Mouse (Mus musculus) spleen, adult 2 months (tissue): Measurements from ENCODE around the gene 1700021F07Rik.

Source experiments
- CTCF ChIP-seq: fragments of 200-500 bp; IDR thresholded peaks from 2 replicates; pipeline ENCODE4 v1.5.1; 2011; ENCODE audit warnings: mild to moderate bottlenecking, inconsistent platforms; ENCODE audit not compliant: insufficient read depth, insufficient read length, insufficient replicate concordance; ENCODE audit errors: extremely low read depth
- POLR2A ChIP-seq: fragments of 200-500 bp; IDR thresholded peaks from 2 replicates; pipeline ENCODE4 v1.6.1; 2011; ENCODE audit warnings: low read depth, low read length, inconsistent platforms

DNA sequence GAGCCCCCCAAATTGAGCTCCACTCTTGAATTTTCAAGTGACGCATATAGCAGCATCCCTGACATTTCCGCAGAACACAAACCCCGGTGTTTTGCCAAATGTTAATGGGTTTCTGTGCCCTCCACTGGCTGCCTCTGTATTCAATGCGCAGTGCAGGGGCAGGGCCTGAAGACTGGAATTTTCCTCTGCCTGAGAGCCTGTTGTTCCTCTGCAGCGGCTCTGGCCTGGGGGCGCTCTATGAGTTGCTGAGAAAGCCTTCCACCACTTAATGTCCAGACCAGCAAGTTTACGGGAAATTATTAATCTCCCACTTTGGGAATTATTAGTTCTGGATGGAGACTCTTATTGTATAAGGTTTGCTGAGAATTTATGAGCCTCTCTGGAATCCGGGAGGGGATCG, 41.8 kb downstream of the 1700021F07Rik start:
- TF ChIP-seq CTCF, result no peak
- no peak for TF ChIP-seq POLR2A
